Mouse (Mus musculus) MN1 (cell line): ENCODE data around the gene Gm27021.

Source experiments
- DNase-seq: peaks from one replicate; pipeline ENCODE4 v3.0.0-alpha.2; 2016; ENCODE audit warnings: low spot score

Gene Gm27021

DNA sequence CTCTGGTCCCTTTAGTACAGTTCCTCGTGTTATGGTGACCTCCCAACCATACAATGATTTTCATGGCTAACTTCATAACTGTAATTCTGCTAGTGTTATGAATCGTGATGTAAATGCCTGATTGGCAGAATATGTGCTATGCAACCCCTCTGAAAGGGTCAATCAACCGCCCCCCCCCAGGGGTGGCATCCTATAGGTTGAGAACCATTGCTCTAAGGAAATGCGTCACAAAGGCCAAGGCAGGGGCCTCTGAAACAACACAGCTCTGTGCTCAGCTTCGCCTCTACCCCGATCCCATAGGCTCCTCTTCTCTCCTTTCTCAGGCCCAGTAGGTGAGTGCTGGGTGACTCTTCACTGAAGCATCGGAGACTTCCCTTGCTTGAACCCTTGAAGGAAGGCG is 17.7 kb upstream of the Gm27021 start:
- DNase-seq = no peak

DNA sequence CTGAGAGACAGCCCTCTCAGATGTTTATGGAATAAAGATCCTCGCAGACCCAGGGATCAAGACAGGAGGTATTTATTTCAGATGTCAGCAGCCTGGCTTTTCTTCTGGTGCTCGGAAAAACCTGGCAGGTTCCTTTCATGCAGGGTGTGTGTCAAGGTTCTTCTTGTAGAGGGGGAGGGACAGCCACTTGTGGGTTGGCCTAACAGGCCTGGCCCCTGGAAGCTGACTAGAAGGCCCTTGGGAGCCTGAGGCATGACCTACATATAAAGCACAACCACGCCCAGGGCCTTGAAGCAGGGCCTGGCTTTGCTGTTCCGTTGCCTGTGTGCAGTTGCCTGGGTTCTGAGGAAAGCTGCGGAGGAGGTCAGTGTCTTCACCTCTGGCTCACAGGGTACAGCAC is 17.2 kb upstream of the Gm27021 start:
- peak; percentile 83 for DNase-seq

DNA sequence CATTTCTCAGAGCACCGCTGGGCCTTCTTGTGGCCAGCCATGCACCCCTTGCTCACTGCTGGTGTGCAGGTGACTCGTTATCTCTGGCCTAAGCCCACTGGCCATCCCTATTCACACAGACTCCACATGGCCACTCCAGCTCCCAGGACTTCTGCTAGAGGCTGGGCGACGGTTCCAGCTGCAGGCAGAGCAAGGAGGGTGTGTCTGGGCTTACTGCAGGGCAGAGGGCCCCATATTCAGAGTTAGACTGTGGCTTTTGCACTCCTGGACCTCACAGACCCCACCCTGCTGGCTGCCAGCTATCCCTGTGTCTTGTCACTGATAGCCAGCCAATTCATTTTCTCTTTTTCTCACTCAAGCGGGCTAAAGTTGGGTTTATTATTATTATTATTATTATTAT is 16.2 kb upstream of the Gm27021 start:
- no peak for DNase-seq

DNA sequence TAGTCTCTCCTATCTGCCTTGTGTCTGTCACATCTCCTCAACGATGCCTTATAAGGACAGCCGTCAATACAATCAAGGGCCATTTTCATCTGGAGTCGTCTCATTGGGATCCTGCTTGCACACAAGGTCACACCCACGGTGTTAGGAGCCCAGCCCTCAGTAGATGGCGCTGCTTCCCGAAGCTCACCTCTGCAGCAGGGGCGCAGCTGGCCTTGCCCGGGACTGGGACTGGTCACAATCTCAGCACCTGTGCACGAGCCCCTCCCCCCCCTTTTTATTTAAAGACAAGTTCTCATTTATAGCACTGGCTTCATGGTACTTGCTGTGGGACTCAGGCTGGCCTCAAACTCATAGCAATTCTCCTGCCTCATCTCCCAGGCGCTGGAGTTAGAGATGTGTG is 15.7 kb upstream of the Gm27021 start:
- peak; percentile 81 for DNase-seq

DNA sequence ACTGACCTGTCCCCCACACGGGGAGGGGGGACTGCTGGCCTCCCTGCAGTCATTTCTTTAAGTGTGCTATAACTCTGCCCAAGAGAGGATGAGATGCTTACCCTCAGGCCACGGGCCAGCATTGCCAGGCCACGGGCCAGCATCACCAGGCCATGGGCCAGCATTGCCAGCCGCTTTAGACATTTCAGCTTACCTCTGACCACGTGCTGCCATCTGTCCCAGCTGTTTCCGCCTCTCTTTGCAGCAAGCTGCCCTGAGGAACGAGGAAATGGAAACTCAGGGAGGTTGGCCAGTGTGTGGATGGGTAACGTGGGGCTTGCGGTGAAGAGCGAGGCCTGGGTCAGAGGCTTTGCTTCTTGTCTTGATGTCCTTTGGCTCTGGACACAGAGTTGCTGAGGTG is 13.2 kb upstream of the Gm27021 start:
- DNase-seq = no peak

DNA sequence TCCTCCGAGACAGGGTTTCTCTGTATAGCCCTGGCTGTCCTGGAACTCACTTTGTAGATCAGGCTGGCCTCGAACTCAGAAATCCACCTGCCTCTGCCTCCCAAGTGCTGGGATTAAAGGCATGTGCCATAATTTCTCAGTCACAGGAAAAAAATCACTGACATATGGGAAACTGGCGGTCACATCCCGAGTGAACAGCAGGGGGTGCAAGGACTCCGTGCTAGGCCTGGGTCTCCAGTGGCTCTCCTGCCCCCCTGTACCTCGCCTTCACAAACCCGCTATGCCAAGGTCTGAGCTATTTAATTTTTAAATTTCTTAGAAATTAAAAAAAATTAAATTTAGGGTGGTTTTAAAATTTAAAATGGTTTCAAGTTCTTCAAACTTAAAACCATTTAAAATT is 12.5 kb upstream of the Gm27021 start:
- DNase-seq = peak; percentile 43

DNA sequence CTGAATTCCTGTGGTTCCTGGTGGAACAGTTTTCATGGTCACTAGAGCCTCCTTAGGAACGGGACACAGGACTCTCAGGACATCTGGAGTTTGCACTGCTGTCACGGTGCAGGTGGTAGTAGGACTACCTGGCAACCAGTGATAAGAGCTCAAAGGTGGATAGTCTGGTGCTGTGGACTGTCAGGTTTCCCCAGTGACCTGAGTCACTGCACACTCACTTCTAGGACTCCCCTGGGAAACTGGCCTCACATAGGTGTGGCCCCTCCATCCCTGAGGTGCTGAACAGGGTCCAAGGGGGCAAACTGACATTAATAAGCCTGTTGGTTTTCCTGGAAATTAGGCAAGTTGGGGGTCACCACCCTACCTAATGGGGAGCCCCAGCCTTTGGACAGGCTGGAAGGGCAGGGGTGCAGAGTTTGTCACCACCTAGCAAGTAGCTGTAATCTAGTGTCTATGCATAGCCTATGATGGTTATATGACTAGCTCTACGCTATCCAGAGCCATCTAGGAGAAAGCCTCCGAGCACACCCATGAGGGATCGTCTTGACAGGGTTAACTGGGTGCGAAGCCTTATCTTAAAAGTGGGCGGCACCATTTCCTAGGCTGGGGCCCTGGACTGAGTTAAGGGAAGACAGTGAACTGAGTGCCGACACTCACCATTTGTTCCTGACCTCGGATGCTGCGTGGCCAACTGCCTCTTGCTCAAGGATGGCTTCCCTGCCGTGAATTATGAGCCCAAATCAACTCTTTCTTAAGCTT is 11.9 kb upstream of the Gm27021 start:
- DNase-seq = no peak

DNA sequence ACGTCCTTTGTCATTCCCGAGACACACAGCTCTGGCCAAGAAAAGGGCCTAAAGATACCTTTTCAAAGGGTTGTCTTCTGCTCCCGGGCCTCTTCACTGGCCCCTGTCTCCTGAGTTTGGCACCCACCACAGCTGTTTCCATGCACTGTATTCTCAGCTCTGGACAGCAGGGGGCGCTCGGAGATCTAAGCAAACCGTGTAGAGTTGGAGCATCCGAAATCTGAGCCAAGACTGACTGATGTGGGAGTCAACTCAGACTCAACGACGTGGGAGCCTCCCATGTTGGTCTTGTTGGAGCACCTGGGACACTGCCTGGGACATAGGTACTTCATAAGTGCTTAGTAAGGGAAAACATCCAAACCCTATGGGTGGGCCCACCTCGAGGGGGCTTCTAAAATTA is 10.6 kb upstream of the Gm27021 start:
- peak; percentile 90 for DNase-seq

DNA sequence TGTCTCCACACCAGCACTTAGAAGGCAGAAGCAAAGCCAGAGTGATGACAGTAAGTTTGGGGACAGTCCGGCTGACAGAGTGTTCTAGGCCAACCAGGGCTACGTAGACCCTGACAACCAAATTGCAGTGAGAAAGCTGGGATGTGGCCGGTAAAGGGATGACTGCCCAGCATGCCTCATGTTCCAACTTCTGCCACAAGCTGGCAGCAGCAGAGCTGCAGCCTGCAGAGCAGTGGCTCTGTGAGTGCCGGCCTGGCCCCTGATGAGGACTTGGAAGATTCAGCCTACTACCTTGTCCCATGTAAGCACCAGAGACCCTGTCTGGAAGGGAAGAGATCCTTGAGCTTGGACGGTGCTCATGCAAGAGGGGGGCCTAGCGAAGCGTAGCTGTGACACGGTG is 7.8 kb upstream of the Gm27021 start:
- peak; percentile 30 for DNase-seq

DNA sequence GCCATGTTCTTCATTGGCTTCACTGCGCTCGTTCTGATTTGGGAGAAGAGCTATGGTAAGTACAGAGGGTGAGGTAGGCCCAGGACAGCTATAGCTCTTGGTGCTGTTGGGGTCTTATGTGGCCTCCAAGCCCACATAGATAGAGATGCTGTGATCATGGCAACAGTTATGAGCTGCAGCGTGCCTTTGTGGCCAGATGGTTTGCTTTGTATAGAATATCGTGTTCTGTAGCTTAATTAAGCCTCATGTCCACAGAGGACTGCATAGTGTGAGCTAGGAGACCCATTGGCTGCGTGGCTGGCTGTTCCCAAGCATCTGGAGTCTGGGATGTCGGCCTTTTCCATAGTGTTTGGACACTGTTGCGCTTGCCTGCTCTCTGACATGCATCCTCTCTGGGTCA is 5.4 kb upstream of the Gm27021 start:
- DNase-seq = no peak

DNA sequence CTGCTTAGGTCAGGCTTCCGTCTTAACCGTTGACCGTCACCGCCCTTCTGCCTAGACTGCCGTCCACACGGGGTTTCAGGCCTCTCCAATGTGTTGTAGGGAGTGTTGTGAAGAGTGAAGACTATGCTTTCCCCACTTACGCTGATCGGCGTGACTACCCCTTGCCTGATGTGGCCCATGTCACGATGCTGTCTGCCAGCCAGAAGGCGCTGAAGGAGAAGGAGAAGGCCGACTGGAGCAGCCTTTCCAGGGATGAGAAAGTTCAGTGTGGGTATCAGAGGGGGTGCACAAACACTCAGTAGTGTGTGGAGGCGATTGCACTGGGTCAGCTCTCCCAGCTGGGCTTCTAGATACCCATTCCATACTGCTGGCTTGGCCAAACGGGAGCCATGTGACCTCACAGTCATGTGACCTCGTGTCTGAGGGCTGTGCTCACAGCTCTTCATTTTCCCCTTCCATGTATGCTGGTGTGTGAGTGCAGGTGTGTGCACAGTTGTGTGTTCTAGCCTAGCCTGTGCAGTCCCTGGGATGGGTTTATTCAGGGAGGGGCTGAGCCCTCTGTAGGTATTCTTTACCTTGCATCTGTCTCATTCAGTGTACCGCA is 4.8 kb upstream of the Gm27021 start:
- DNase-seq = no peak

DNA sequence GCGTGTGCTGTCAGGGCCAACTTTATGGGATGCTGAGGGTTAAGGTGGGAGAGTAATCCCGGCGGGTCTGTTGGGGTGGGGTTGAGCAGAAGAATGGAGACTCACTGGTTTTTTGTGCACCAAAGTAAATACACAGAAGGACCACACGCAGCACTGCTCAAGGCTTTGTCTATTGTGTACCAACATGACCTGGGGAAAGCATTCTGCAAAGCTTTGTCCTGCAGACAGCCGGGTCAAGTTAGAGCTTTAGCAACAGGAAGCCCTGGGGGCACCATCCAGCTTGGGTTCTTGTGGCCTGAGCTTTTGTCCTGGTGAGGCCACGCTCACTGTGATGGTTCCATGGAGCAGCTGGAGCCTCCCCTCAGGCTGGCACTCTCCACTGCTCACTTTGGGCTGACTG is 3.9 kb upstream of the Gm27021 start:
- no peak for DNase-seq

DNA sequence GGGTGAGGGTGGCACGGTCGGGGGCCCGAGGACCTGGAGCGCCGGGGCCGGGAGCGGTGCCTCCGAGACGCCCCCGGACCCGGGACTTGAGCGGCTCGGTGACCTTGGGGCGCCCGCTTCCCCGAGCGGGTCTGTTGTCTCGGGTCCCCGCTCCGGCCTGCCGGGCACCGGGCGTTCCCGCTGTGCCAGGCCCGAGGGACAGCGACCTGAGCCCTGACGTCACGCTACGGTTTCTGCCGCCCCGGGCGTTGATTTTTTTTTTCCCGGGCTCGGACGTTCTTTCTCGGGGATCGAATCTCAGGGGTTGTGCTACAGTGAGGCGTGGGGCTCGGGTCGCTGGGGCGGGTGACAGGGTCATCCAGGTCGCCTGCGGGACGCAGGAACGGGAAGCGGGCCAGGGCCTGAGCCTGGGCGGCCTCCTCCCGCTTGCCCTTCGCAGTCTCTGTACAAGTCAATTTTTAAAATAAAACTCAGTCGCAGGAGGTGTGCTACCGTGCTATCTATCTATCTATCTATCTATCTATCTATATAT is 561 bp upstream of the Gm27021 start, which contains the start of gene Emc8:
Gene Emc8, minus strand, starts transcription at position 200 of the 532 bp plus-strand sequence.
- no peak for DNase-seq

DNA sequence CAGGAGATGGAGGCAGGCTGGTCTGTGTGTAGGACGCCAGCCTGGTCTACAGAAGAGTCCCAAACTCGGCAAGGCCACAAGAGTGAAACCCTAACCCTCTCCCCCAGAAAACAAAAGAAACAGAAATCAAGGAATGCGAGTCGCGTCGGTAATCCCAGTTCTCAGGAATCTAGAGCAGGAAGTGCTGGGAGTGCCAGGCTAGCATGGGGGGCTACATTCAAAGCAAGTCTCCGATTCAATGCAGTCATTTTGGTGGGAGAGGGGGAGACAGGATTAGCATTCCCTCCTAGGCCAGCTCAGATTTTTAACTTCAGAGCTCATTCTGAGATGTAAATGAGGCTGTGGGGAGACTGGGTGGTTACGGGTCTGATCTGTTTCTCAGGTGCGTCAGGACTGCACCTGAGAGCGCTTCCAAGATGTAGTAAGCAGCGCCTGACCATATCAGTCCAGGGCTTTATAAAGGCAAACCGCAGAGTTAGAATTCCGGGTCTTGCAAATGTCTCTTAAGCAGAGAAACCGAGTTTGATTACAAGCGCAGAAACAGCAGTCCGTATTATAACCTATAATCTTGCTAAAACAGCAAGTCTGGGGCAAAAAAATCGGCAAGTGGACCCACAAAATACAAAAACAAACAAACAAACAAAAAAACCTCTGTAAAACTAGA is 940 bp downstream of the Gm27021 start:
- no peak for DNase-seq

DNA sequence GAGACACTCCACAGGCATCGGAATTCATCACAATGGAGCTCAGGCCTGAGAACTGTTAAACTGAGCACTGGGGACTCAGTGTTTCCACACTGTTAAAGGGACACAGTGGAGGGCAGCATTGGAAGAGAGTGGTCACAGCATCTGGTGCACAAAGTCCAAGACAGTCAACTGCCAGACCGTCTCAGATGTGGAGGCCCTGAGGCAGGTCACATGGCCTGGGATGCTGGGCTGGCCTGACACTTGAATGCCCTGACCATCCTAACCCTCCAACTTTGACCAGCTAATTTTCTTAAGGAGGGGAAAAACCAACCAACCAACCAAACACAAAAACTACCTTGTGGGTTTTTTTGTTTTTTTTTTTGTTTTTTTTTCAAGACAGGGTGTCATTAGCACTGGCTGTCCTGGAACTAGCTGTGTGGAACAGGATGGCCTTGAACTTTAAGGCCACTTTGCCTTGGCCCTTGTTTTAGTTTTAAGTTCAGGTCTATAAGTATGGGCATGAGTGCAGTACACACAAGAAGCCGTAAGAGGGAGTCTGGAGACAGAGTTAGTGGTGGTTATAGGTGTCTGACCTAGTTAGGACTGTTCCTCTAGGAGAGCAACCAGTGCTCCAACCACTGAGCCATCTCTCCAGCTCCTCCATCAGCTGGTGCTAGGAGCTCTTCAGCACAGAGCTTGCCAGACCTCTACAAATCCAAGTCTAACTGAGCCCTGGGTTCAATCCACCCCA is 2.0 kb downstream of the Gm27021 start:
- DNase-seq = no peak

DNA sequence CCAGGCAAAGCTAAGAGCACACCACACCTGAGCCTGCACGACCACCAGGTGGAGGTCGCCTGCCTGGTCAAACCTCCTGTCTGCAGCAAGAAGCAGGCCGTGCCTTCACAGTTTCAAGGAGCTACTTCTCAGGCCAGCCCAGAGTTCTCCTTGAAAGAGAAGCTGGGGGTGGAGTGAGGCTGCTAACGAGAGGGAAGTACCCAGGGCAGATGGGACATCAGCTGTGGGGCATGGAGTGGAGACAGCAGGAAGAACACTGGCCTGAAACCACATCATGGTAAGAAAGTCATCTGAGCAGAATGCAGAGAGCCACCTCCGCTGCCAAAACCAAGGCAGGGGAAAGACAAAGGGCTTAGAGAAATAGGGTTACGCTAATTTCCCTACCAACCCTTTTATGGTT is 3.3 kb downstream of the Gm27021 start:
- no peak for DNase-seq

DNA sequence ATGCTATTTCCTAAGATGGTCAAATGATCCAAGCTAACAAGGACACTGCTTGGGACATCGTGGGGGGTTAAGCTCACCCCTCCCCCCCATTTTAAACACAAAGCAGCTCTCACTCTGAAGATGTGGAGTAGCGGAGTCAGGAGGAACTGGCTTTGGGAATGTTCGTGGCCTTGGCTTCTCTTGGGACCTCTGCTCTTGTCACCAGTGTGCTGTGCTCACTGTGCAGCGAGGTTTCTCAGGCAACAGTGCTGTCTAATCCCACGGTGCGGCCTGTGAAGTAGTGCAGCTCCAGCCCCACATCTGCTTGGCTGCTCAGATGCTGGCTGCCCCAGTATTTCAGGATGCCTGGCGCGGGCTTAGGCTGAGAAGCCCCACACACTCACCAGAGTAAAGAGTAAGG is 10.5 kb downstream of the Gm27021 start:
- no peak for DNase-seq

DNA sequence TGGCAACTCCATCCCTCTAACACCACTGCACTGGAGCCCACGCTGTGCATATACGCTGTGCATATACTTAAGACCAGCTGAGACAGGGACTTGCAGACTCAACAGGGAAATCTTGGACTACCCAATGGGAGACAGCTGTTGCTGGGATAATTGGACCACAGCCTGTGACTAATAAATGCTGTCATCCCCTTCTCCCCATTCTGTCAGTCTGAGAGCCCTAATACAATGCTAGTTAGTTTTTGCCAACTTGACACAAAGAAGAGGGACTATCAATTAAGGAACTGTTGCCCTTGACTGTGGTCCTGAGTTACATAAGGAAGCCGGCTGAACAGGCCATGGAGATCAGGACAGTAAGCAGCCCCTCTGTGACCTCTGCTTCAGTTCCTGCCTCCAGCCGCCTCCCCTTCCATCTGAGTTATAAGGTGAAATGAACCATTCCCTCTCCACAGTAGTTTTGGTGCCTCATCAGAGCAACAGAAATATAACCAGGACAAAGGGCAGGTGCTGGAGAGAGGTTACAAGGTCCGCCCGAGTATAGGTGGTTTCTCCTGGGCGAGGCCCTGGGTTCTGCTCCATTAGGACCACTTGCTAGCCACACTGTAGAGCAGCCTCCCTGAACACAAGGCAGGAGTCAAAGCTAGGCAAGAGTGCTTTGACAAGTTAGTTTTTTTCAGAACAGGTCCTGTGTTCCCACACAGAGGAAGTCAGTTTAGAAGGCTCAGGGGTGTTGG is 11.4 kb downstream of the Gm27021 start:
- DNase-seq = no peak

DNA sequence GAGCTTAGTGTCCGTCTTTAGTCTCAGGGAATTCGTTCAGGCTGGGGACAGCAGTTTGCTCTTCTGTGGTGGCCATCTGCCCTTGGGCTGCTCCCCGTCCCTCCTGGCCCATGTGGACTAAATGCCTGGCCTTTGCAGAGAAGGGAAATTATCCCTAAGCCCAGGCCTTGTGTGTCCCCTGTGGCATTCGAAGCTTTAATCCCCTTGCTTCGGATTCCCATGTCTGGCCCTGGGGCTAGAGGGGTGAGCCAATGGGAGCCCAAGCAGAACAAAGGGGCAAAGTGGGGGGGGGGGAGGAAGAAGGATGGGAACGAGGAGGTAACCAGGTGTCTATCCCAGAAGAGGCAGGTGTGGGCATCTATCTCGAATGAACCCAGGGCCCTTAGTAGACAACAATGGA is 20.3 kb downstream of the Gm27021 start, which contains the start of gene 1190005I06Rik:
Gene 1190005I06Rik, minus strand, starts transcription at position 101 of the 400 bp plus-strand sequence.
- DNase-seq = no peak

DNA sequence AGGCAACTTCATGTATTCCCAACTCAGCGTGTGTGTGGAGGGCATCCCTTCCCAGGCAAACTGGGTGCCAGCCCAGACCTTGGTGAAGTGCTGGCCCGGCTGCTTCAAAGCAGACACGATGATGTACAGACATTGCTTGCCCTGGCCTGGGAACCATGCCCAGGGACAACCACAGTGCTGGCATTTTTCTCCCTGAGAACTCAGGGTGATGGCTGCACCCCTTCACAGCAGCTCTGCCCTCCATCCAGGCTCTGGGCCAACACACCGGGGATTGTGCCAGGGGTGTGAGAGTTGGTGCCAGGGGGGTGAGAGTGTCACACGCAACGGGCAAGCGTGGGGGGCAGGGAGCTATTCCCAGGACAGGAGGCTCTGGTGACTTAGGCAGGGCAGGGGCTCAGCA is 23.2 kb downstream of the Gm27021 start:
- peak; percentile 78 for DNase-seq

DNA sequence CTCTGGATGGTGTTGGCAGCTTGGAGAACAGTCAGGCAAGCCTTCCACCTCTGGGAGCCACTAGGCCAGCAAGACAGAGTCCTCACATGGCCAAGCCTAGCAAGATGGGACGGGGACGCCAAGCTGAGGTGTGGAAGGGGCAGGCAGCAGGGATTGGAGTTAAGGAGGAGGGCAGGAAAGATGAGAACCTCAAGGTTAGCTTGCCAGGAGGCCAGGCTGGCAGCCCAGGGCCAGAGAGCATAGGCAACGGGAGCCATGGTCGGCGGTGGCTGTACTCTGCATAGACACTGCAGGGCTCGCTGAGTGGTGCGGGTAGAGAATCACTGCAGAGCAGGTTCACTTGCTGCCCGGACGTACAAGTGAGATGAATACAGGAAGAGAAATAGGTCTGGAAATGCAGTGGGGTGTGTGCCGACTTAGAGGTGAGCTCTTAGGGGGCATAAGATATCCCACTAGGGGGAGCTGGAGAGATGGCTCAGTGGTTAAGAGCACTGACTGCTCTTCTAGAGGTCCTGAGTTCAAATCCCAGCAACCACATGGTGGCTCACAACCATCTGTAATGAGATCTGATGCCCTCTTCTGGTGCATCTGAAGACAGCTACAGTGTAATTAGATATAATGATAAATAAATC is 25.7 kb downstream of the Gm27021 start:
- DNase-seq = no peak
